Mouse (Mus musculus) urinary bladder, adult 2 months (tissue): ENCODE measurements around the gene Stx11. TPM values are rescaled to one million over a fixed set of nuclear protein-coding genes. Genes with fewer than 3 reads are reported as not detected.

ENCODE experiments used
- DNase-seq: peaks from one replicate; pipeline ENCODE4 v3.0.0; 2022; ENCODE audit warnings: low spot score
- polyA plus RNA-seq: library from polyadenylated mRNA; depleted of rRNA; stranded (reverse); fragments of >200 nt; gene quantifications from 2 replicates; pipeline ENCODE4 v1.2.3, GENCODE M21; 2012; rRNA removed

Stx11 gene
- polyA plus RNA-seq, 1 experiment: 12.3 TPM

DNA sequence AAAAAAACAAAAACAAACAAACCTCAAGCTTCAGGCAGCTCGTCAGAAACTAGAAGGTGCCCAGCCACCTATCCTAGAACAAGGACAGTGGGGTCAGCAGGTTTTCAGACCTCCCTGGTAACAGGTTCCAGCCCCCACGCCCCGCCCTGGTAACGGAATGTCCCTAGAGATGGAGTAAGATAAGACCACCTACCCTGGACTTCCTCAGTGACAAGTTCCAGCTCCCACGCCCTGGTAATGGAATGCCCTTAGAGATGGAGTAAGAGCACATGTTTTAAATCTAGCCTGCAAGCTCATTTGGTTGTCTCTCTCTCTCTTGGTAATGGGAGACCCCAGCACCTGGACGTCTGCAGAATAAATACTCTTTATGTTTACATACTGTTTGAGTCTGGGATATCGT is 48.3 kb downstream of the Stx11 start:
- no peak for DNase-seq

DNA sequence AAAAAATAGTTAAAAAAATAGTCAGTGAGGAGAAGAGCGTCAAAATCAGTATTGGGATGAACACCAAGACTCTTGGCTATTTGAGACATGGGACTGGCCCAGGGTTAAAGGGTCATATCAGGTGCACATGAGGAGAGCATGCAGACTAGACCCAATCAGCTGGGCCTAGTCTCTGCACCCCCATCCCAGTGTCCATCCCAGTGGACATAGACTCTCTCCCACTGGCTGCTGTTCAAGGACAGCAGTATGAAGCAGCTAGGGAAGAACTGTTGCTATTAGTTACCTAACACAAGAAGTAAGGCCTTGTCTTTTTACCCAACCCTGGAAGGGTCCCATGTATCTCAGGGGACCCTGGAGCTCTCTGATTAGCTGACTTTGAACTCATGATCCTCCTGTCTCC is 49.9 kb downstream of the Stx11 start:
- no peak for DNase-seq

DNA sequence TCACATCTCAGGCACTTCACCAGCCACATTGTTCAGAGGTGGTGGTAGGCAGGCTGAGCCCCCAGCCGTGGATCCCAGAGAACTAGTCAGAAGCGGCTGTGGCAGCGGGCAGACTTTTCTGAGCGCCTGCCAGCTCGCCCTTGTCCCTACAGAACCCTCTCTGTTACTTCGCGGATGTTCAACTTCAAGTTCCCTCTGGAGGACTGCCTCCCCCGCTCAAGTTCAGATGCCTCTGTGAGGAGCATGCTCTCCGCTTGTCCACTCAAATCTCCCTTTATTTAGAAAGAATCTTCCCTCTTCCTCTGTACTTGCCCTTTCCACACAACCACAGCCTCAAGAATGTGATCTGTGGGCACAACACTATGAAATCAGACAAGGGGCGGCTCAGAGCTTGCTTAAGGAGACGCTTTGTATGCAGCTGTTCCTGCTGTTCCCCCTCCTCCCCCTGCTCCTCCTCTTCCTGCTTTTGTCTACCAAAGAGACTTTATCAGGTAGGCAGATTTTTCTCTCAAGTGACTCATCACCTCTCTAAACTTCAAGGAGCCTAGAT is 52.0 kb downstream of the Stx11 start:
- DNase-seq: no peak

DNA sequence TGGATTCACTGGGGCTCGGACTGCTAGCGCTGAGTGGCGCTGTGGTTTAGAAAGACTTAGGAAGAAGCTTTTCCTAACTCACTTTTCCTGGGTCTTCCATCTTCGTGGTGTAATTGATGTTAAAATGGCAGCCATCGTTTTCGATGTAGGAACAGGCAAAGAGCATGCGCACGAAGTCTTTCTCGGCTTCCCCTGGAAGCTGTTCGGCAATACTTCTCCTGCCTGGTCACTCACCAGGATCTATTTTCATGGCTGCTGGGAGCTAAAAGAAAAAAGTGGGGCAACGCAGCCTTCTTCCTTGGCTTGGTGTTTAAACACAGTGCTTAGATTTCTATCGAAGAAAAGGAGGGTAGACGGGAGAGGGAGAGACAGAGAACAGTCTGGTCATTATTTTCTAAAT is 52.6 kb downstream of the Stx11 start:
- DNase-seq: no peak

DNA sequence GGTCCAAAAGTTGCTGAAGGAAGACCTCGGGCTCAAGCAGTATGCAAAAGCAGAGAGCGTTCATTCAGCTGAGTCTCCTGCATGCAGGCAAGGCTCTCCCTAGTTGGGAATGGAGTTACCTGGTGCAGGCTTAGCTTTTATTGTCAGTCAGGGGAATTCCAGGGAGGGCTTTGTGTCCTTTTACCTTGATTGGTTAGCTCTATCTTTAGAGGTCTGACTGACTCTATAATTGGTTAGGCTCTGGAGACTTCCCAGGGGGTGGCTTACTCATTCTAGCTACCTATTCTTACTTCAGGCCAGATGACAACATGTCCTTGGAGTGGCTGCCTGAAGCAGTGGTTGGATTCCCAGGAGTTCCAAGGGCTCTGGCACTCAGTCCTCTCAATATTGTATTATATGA is 54.2 kb downstream of the Stx11 start:
- no peak for DNase-seq

DNA sequence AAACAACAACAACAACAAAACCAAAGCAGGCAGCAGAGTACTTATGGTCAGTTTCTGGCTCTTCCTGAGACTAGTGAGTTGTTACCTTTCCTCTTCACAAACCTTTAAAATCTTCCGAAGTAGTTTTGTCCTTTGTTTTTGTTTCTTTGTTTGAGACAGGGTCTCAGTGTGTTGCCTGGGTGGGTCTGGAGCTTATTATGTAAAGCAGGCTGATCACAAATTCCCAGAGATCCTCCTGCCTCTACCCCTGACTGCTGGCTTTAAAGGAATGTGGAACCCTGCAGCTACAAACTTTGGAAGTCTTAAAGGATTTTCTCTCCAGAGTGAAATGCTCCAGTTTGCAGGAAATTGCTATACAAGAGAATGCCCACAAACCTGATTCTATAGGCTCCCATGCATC is 54.9 kb downstream of the Stx11 start:
- DNase-seq: no peak

DNA sequence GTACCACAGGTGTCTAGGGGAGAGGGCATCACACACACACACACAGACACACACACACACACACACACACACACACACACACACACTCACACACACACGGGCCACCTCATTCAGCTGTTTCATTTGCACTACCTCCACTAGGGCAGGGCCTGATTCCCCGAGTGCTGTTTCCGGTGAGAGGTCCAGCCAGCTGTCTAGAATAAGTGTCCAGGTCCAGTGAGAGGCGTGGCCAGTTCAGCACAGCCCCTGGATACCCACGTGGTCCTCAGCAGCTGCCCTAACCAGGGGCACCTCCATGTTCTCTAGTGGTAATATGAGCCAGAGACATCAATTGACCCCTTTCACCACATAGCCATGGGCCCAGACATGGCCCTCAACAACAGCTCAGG is 60.0 kb downstream of the Stx11 start:
- no peak for DNase-seq

DNA sequence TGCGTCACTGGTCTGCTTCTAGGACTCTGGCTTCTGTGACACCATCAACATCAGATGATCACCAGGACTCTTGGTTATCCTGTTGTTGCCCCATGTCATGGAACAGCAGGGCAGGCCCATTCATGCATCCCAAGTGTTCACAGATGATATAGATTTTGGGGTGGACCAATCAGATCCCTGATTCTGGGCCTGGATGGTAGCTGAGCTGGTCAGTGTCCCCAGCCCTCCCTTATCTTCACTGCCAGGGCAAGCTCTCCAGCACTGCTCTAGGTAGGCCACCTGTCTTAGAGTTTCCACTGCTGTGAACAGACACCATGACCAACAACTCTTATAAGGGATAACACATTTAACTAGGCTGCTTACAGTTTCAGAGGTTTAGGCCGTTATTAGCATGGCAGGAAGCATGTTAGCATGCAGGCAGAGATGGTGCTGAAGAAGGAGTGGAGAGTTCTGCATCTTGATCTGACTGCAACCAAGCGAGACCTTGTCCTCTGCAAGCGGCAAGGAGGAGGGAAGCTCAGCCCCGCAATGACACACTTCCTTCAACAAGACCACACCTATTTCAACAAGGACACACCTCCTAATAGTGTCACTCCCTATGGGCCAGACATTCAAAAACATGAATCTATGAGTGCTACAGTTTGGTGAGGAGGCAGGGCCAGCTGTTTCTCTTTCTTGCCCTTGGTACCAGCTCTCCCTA is 60.5 kb downstream of the Stx11 start:
- no peak for DNase-seq

DNA sequence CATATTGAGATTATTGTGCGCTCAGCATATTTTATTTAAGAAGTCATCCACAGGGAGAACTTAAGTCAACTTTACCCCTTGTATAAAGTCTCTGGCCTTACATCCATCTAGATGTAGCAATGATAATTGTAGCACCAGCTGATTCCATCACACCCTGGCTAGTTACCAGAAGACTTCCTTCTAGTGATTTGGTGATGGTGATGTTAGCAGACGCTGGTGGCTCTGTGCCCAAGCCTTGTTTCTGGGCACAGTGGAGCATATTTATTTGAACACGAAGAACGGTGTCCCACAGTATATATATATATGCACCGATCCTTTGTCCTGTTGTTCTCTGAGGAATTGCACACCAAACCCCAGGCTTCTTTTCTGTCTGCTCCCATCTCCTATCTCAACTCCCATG is 64.2 kb downstream of the Stx11 start:
- no peak for DNase-seq

DNA sequence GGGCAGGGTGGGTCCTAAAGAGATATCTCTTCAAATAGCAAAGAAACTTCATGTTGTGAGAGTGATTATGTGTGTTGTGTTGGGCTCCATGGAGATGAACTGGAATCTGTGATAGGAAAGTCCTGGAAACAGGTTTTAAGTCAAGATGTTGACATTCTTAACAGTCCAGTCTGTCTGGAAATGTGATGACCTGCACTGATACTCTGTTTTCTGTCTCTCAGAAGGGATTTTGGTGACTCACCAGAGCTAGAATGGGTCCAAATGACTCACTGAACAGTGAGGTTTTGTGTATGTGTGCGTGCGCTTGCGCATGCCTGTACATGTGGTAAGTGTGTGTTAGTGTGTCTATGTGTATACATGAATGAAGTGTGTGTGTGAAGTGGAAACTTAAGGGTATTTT is 70.8 kb downstream of the Stx11 start:
- DNase-seq: no peak

DNA sequence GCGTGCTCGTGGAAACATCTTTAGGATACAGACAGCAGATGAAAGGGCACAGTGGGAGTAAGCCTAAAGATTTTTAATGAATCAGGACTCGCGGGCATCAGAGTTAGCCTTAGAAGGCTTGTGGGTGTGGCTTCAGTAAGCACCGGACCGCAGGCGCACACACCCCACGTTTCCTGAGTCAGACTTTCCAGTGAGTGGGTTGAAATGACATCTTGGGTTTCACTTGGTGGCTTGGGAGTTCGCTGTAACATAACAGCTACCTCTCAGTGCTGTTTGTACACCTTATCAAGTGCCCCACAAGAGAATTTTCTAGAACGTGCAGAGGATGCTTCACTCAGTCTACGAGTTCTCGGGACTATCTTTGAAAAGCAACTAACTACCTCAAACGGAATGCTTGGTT is 75.7 kb downstream of the Stx11 start:
- DNase-seq: no peak

Other genes starting within 250 kb of the Stx11 start
- gene Utrn, start 94.9 kb downstream of the Stx11 start, polyA plus RNA-seq: 41.1 and 53.0 TPM in 2 replicates
- 17.6 and 21.8 TPM in 2 replicates for gene Sf3b5, start 41.0 kb upstream of the Stx11 start, polyA plus RNA-seq
- gene Plagl1, start 96.2 kb upstream of the Stx11 start, polyA plus RNA-seq: 29.8 and 31.3 TPM in 2 replicates
- not detected in 2 replicates for gene Zc2hc1b, start 213.7 kb upstream of the Stx11 start, polyA plus RNA-seq
- gene Ltv1, start 228.9 kb upstream of the Stx11 start, polyA plus RNA-seq: 27.8 and 28.4 TPM in 2 replicates